Mouse (Mus musculus): ENCODE data around the gene Glis2. TPM values are rescaled to one million over a fixed set of nuclear protein-coding genes. Genes with fewer than 3 reads are reported as not detected.
A peak's percentile ranks its signal among the peaks of the same experiment; 100 is the strongest.

Glis2 gene
- total RNA-seq, 4 experiments from 2014 or later: 1.8 to 4.0 (median 3.5) TPM

DNA sequence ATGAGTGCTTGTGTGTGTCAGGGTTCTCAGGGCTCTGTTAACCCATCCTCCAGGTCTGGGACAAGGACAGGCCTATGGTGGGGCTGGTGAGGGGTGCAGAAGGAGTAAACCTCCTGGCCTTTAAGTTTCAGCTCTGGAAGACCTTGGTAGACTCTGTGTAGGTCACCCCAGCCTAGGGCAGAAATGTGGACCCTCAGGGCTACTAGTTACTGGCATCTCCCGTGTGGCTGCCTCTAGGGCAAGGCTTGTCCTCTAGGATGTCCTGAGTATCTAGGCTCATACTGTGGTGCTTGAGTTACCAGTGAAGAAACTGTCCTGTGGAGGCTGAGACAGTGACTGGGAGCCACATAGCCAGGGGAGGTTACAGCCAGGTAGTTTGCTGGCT is 8.9 kb downstream of the Glis2 start:
- peak in 1 of 2 experiments; percentile 2 for DNase-seq (ENCODE audit: low spot score in 2 of 2)

DNA sequence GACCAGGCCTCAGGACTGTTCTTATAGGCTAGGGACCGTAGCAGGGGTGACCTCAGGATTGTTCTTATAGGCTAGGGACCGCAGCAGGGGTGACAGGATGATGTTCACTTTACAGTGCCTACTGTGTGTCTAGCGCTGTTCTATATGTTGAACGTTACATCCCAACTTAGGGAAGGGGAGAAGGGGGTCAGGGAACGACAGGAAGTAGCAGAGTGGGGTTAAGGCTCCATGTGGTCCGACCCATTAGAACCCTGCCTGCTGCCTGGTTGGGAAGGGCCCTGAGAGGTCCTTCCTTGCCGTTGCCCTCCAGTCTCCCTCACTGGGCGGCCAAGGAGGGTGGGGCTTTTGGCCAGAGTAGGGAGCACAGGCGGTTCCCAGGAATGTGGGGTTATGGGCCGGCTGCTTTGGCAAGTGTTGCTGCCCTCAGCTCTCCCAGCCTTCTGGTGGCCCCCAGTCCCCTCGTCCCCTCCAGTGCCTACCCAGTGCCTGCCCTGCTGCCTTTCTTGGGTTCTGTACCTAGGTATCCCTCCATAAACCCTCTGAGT is 9.9 kb downstream of the Glis2 start:
- peak in 1 of 2 experiments; percentile 20 for DNase-seq (ENCODE audit: low spot score in 2 of 2)

DNA sequence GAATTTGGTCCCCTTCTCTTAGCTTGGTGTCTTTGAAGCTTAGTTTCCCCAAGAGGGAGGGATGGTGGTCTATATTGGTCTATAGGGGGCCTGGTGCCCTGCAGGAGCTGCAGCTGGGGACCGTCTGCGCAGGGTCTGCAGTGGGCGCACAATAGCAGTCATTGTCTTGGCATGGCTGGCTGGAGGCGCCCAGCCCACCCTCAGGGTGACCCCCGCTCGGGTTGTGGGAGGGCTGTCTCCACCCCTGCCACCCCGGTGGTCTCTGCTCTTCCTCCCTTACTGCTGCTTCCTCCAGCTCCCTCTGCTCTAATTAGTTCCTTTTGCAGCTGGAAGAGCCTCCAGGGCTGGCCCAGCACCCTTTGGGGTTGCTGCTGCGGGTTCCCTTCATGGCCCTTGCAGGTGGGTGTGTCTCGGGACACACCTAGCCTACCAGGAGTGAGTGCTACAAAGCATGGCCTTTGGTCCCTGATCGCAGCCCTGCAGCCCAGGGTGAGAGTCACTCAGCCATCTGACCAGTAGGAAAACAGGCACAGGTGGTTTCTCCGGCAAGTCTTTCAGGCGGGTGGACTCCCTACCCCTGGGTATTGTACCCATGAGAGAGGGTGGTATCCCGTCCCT is 11.1 kb downstream of the Glis2 start:
- peak in 1 of 2 experiments; percentile 2 for DNase-seq (ENCODE audit: low spot score in 2 of 2)

DNA sequence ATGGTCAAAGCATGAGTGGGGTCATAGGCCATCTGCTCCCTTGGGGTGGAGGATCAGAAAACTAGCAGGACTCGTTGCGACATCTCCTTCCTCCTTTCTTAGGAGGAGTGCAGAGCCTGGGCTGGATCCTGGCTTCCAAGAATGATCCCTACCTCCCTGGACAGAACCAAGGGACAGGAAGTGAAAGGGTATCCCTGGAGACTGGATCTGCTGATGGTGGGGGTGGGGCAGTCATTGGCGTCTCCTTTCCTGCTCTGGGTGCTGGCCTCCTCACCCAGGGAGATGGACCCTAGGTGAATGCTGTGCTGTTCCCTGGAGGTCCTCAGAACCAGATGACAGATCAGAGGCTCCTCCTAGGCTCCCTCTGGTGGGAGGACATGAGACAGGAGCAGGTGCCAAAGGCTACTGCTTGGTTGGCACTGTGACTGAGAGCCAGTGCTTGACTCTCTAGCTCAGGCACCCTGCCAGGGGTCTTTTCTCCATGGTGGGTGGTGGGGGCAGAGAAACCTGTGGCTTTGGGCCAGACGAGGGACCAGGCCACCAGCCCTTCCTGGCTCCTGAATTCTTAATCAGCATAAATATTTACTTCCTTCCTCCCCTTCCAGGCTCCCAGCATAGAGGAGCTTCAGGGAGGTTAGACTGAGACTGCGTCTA is 12.0 kb downstream of the Glis2 start:
- peak in 1 of 2 experiments; percentile 57 for DNase-seq (ENCODE audit: low spot score in 2 of 2)

DNA sequence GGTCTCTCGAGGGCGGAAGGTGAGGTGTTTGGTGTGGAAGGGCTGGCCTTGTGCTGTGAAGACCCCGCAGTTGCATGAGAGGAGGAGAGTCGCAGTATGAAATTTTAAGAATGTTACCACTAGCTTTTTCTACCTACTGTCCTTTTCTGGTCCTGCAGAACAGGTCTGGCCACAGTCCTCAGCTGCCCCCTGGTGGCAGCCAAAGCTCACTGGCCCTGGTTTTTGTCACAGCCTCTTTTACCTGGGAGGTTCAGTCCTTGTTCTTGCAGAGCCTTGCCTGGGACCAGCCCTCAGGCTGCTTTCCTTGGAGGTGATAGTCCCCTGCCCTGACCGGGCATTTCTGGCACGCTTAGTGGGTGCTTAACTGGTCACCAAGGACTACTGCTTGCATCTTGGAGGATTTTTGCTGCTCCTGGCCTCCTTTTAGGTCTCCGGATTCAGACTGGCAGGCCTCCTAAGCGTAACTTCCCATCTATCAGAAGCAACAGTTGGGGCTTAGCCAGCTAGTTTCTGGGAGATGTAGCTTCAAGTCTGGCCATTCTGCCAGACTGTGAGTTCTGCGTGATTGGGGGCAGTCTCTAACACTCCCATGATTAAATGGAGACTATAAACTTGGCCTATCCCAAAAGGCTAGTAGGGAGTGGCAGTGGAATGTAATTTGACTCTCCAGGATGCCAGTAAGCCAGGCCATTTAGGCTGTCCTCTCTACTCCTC is 13.5 kb downstream of the Glis2 start:
- peak; percentile 60 to 73 for DNase-seq (ENCODE audit: low spot score in 2 of 2)

DNA sequence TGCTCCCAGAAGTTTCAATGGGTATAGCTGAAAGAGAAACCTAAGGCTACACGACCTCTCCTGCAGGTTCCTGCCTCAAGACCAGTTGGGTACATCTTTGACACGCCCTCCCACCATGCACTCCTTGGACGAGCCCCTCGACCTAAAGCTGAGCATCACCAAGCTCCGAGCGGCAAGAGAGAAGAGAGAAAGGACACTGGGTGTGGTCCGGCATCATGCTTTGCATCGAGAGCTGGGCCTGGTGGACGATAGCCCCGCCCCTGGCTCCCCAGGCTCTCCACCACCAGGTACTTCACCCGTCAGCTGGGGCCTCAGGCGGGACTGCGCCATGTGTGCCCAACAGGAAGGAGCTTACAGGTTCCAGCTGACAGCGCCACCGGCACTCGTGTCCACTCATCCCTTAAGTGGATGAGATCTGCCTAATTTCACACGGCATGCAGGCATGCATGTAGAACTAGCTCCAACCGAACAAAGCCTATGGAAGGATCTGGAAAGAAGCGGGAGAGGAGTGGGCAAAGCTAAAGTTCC is 14.1 kb downstream of the Glis2 start:
- DNase-seq (ENCODE audit: low spot score in 2 of 2): no peak

DNA sequence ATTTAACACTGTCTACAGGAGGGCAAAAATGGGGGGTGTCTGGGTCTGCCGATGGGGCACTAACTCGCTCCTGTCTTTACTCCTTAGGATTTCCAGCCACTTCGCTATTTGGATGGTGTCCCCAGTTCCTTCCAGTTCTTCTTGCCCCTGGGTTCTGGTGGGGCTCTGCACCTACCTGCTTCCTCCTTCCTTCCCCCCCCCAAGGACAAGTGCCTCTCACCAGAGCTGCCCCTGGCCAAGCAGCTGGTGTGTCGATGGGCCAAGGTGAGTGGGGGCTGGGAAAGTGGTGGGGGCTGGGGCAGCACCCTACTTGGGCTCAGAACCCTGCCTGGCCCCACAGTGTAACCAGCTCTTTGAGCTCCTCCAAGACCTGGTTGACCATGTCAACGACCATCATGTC is 16.7 kb downstream of the Glis2 start:
- no peak for DNase-seq (ENCODE audit: low spot score in 2 of 2)

DNA sequence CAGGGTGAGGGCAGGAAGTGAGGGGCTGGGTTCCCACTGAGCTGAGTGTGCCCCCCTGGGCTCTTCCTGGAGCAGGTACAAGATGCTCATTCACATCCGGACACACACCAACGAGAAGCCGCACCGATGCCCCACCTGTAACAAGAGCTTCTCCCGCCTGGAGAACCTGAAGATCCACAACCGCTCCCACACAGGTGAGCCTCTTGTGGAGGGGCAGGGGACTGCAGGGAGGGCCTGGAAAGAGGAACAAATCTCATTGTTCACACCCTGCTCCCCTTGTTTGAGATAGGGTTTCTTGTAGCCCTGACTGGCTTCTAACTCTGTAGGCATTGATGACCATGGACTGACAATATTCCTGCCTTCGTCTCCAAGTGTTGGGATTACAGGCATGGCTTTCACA is 17.2 kb downstream of the Glis2 start:
- DNase-seq (ENCODE audit: low spot score in 2 of 2): no peak

DNA sequence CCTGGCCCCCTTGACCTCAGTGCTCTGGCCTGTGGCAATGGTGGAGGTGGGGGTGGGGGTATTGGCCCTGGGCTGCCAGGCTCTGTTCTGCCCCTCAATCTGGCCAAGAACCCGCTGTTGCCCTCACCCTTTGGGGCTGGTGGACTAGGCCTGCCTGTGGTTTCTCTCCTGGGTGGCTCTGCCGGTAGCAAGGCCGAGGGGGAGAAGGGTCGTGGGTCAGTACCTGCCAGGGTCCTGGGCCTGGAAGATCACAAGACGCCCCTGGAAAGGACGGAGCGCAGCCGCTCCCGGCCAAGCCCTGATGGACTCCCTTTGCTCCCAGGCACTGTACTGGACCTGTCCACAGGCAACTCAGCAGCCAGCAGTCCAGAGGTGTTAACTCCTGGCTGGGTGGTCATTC is 19.2 kb downstream of the Glis2 start:
- DNase-seq (ENCODE audit: low spot score in 2 of 2): no peak

DNA sequence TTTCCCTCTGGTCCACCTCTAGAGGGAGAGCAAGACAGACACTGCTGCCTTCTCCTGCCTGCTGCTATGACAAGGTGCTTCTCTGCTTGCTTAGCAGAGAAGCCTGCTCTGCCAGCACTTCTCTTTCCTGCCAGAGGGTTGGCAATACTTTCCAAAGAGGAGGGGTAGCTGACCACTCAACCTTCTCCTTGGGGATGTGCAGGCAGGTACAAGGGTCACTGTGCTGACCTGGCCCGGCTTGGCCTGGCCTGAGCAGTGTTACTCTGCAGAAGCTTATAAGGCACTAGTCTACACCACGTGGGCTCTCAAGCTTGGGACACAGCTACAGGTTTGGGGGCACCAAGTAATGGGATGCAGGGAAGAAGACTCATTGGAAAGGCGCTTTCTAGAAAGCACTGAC is 20.1 kb downstream of the Glis2 start:
- DNase-seq (ENCODE audit: low spot score in 2 of 2): no peak

DNA sequence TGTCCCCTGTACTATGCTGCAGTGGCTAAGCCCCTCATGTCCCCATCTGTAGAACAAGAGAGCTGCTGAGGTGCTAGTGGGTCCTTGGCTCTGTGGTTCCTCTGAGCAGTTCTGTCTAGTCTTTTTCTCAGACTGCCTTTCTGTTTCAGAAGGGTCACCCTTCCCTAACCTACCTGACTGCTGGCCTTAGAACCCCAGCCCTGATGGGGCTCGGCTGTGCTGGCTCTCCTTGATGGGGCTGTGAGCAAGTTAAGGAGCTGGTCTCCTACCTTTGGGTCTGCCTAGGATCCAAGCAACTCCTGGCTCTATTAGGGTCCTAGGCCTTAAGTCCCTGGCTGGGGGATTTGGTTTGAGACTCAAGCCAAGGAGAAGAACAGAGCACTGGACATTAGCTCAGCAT is 20.8 kb downstream of the Glis2 start:
- DNase-seq (ENCODE audit: low spot score in 2 of 2): no peak

DNA sequence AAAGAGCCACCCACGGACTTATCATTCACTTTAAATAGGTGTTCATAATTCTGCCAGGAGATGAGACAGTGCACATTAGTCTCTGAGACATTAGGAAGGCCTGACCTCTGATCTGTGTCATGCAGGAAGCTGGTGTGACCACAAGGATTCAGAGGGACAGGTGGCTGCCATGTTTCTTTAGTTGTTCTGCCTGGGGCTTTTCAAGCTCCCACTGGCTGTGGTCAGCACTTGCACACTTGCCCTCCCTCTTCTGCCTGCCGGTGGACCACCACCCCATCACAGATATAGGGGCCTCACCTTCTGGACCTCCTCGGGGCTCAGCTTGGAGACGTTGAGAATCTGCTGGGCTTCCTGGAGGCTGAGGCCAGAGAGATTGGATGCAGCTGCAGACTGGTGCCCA is 22.3 kb downstream of the Glis2 start:
- no peak for DNase-seq (ENCODE audit: low spot score in 2 of 2)

DNA sequence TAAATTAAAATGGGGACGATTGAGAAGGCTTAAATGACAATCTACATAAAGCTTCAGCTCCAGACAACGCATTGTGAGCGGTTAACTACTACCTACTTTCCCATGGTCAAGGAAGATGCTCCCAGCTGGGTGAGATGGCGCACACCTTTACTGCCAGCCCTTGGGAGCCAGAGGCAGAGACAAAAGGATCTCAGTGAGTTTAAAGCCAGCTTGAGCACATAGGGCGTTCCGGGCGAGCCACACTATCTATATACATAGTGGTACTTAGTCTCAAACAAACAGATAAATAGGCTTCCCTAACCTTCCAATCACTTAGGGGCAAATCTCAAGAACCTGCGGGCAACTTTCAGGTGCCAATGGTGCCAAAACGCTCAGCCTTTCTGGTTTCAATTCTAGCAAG is 29.6 kb downstream of the Glis2 start:
- DNase-seq (ENCODE audit: low spot score in 2 of 2): no peak

DNA sequence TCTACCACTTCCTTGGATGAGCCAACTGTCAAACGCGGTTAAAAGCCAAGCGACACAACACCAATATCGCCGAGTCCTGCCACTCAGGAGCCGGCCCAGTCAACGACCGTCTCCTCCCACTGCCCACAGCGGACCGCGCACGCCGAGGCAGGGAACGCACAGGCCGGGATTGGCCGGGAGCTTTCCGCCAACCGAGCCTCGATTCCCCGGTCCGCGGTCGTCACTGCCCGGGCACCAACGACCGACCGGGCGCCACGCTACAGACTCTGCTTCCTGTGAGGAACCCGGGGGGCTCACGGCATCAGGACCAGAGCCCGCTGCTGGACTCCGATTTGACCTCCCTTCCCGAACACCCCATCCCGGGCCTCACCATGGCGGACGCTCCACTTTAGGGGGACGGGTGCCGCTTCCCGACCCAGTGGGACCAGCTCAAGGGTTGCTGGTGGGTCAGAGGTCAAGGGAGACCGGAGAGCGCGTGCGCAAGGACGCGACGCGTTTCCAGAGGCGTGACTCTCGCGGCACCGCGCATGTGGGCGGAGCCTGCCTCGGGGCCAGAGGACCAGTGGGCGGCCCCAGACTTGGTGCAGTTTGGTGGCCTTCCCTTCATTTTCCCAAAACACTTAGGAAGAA is 30.1 kb downstream of the Glis2 start, which contains the start of gene Pam16:
Pam16 (minus strand) TSS at position 508 of the 630 bp plus-strand sequence.
- peak; percentile 87 to 92 for DNase-seq (ENCODE audit: low spot score in 2 of 2)

DNA sequence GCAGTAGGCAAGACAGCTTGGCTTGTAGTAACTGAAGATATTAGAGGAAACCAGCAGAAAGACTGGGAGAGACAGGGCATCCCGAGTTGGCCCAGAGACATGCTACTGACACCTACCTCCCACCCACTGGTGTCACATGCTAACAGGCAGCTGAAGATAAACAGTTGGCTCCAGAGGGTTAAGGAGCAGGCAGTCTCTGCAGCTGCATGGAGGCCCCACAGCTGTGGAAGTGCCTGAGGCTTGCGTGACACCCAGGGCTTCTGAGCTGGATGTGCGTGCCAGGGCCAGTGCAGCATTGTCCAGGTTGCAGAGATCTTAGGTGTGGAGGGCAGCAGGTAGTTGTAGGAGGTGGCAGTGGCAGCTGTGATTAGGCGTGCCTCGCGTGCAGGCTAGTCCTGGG is 32.6 kb downstream of the Glis2 start:
- no peak for DNase-seq (ENCODE audit: low spot score in 2 of 2)

DNA sequence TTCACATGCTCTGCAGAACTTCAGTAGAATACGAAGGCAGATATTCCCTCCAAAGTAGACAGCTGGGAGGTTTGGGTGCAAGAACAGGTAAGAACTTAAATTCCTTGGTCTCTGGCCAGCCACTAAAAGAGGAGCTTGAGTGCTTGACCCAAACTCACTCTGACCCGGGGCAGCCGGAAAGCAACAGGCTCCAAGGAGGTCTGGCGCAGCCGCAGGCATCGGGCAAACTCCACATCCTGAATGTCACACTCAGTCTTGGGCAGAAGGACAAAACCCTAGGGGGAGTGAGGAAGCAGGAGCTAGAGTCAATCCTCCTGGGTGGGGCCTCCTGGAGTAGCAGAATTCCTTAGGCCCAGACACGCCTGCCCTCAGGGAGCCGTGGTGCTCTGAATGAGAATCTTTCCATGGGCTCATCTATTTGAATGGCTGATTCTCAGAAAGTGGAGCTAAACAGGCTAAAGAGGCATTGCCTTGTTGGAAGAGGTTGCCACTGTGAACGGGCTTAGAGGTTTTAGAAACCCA is 34.4 kb downstream of the Glis2 start:
- no peak for DNase-seq (ENCODE audit: low spot score in 2 of 2)

DNA sequence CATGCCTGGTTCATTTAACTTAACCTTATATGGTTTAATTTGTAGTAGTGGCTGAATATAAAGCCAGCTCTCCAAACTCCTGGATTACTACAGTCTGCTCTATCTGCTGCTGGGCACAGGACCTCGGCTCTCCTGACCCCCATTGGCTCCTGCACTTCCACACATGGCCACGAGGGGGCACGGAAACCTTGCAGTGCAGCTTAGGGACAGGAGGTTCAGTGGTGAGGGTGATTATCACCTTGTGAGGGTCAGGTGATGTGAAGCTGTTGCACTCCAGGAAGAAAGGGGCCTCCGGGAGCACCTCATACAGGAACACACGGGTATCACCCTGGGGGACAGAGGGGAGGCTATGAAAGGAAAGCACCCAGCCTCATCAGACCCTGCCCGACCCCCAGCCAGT is 35.4 kb downstream of the Glis2 start:
- DNase-seq (ENCODE audit: low spot score in 2 of 2): peak in 1 of 2 experiments; percentile 68

DNA sequence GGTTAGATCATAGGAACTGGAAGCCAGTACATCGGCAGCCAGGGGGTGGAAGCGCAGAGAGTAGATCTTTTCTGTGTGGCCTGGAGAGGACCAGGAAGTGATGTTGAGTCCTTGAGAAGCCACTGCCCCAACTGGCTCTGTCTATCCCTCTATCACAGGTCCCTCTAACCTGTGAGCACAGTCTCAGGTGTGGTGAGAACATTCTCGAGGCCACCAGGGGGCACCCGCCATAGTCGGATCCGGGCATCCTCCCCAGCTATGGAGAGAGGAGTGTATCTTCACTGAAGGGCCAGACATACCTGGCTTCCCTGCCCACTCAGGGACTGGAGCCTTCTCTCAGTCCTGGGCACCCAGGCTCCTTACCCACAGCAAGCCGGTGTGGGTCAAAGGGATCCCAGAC is 37.5 kb downstream of the Glis2 start:
- DNase-seq (ENCODE audit: low spot score in 2 of 2): no peak

DNA sequence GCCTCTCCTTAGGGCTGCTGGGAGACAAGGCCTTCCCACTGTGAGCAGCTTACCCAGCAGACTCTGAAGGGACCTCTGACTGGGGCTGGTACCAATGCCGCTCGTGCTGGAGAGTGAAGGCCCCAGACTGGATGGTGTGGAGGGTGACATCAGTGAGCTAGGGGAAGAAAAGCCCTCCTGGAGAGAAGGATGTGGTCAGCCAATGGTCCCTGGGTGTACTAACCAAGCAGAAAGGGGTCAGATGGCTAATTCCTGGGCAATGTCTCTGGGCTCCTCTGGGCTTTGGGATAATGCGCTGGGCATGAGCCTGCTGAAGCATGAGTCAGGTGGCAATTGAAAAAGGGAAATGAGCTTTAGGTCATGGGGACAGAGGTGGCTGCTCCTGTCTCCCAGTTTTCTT is 39.1 kb downstream of the Glis2 start:
- no peak for DNase-seq (ENCODE audit: low spot score in 2 of 2)

DNA sequence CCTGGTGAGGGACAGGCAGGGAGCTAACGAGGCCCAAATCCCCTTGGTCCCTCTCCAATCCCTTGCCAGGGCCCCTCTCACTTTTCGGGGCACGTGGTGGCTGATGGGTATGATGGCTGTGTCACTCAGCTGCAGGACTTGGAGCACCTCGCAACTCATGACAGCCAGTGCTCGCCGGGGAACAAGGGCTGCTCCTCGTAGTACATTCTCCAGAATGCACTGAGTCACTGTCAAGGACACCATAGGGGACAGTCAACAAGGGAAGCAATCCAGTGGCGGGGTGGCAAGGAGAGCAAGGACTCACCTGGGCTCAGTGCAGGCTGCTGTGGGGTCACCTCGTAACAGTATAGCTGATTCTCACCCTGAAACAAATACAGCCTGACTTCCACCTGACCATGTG is 40.2 kb downstream of the Glis2 start:
- DNase-seq (ENCODE audit: low spot score in 2 of 2): no peak

DNA sequence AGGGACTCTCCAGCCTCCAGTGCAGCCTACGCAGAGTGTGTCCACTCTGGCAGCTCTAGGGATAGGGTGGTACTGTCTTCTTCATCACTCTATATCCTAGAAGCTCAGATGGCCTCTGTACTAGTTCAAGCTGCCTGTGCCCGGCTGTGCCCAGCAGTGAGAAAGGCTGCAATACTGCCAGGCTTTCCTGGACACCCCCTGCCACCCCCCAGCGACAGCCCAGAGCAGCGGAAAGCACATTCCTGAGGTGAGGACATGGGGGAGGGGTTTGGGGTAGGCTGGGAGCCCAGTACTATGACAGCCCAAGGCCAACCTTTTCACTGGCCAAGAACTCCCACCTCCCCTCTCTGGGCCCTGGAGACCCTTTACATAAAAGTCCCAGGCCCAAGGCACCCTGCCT is 41.2 kb downstream of the Glis2 start:
- no peak for DNase-seq (ENCODE audit: low spot score in 2 of 2)

Measured in gastrocnemius, adult 8-10 months (tissue).